Mouse (Mus musculus): ENCODE measurements around the gene U2af1l4.

DNA sequence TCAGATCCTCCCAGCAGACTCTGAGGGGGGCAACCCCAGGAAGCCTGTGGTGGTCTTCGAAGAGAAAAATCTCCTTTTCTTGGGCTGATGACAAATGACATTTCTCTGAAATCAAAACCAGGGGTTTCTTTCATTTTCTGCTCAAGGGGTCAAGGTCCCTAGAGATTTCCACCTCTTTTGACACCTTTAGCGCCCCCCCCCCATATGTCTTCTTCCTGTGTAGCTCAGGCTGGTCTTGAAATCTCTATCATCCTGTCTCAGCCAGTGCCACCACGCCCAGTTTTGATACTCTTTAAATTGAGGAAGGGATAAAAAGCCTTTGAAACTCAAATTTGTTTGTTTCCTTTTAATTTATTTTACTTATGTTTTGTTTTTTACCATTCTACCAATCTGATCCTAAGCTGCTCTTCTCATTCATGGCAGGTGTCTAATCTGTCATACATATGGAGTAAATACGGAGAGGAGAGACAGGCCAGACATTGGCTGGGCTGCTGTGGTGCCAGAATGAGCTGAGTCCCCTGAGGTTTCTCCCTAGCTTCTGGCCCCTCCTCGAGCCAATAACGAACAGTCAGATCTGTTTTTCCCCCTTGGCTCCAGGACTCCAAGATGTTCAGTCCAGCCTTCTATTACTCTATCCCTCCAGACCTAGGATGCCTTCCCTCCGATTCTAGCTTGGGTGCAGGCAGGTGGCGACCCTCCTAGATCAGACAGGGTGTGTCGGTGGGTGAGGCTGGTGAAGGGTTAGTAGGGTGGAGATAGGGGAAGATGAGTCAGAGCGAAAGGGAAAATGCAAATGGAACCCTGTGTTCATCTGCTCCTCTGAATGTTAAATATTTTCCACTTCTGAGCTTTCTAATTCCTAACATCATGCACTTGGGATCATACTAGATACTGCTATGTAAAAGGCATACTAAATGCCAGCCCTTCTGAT is 30.7 kb downstream of the U2af1l4 start:
- TF ChIP-seq POLR2A (IDR thresholded peaks at IDR 0.05; ENCODE audit: low read depth, low read length) (no peak), CTCF (IDR thresholded peaks at IDR 0.05; ENCODE audit: borderline replicate concordance, insufficient read depth, low read length) (no peak)
